Mouse (Mus musculus) retina, adult 2 months (tissue): Measurements from ENCODE around the gene Mup1.
"Not testable (repeated sequence)": the region's sequence is repeated elsewhere in the genome, so short reads cannot be mapped to it uniquely, and the experiment has no call there.

Source experiments
- DNase-seq: peaks from one replicate; pipeline ENCODE4 v3.0.0-alpha.2; 2012; ENCODE audit warnings: low read depth, low spot score

Mup1 gene

DNA sequence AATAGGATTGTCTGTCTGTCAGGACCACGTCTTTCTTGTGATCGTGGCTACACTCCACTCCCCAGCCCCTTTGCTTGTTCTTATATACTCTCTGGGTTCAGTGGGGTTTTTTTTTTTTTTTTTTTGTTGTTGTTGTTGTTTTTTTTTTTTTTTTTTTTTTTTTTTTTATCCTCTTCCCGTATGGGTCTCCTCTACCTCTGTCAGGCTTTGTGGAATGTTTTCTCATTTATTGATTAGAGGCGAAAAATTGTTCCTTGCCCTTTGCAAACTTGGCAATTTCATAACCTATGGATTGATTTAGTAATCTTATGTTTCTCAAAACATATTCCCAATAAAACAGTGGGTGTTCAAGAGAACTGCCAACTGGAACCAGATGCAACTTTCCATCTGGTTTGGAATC, at the start of gene Mup1:
TSS of gene Mup1 (minus strand) at position 101 of the 400 bp plus-strand sequence.
- DNase-seq, result not testable (repeated sequence)
